Comparison of ENCODE assay signal across 23 mouse cellular contexts in genomic region chr6:37258662-37259061, GRCm38 (mm10). TPM values are rescaled to one million over a fixed set of nuclear protein-coding genes. Genes with fewer than 3 reads are reported as not detected.
DNase-seq lines count a peak whose midpoint lies in the region; ATAC-seq and TF ChIP-seq lines count a peak whose summit lies in the region.
"Had no signal": no experiment of that assay in that cellular context is flagged by ENCODE, and none has a peak within 500 bp of the region (broad histone marks: within the 10 kb centered on the region; RNA-seq: fewer than 3 reads in every experiment).

No protein-coding gene starts in this region.

- DNase-seq in liver, postnatal 0 days = no peak
- DNase-seq in liver = no peak
- DNase-seq in spleen, adult 2 months (ENCODE audit: low read depth in 1 of 2, low spot score in 2 of 2) = no peak
- DNase-seq in spleen, postnatal 4 days (ENCODE audit: low spot score in 2 of 2) = no peak
- no peak for DNase-seq in cerebellum, adult 18-20 months
- DNase-seq: adrenal gland, adult 8-10 months; adrenal gland, postnatal 14 days; adrenal gland, postnatal 36 days; cerebellum, adult 11 months; cerebellum, adult 2 months; cerebellum, adult 9-10 months; cerebellum, postnatal 10 days; cerebellum, postnatal 25 days; forebrain, postnatal 0 days had no signal

- H3K27me3 ChIP-seq in liver, postnatal 0 days (ENCODE audit: insufficient read depth, low read length) = no peaks in the 10 kb centered on the region
- no peaks in the 10 kb centered on the region for H3K27me3 ChIP-seq in spleen, adult 2 months (ENCODE audit: control insufficient read depth, insufficient read depth, low read length)
- H3K27me3 ChIP-seq: embryonic facial prominence, embryonic 12.5 days; forebrain, embryonic 13.5 days; forebrain, embryonic 15.5 days; Patski had no signal

- H3K27ac ChIP-seq in liver, postnatal 0 days (ENCODE audit: low read depth) = no peak overlapping the region
- H3K27ac ChIP-seq in spleen, adult 2 months (ENCODE audit: insufficient read depth, low read length) = peak overlapping the region; percentile 30; the same call in 1 of the 2 replicates
- H3K27ac ChIP-seq: embryonic facial prominence, embryonic 10.5 days; embryonic facial prominence, embryonic 12.5 days; forebrain, embryonic 13.5 days; forebrain, embryonic 15.5 days had no signal

- no peak overlapping the region for H3K4me2 ChIP-seq in liver, postnatal 0 days (ENCODE audit: low read depth, low read length)
- H3K4me2 ChIP-seq: embryonic facial prominence, embryonic 12.5 days; forebrain, embryonic 13.5 days; forebrain, embryonic 15.5 days had no signal

- no peaks in the 10 kb centered on the region for H3K9me3 ChIP-seq in liver, postnatal 0 days (ENCODE audit: low read length)
- H3K9me3 ChIP-seq: embryonic facial prominence, embryonic 12.5 days; forebrain, embryonic 13.5 days; forebrain, embryonic 15.5 days had no signal

- 71% methylated on average over 7 of the region's 7 CpGs for WGBS in liver, postnatal 0 days (ENCODE audit: insufficient replicate concordance)
- WGBS in spleen, adult 2 months = 77% methylated on average over 7 of the region's 7 CpGs

- H3K9ac ChIP-seq in liver, postnatal 0 days (replicated peaks) = no peak overlapping the region
- H3K9ac ChIP-seq: embryonic facial prominence, embryonic 12.5 days; forebrain, embryonic 13.5 days; forebrain, embryonic 15.5 days; forebrain, postnatal 0 days had no signal

- no peak for TF ChIP-seq EP300 in liver, postnatal 0 days (IDR thresholded peaks at IDR 0.05; ENCODE audit: low read depth)

- H3K4me1 ChIP-seq in liver, postnatal 0 days (ENCODE audit: insufficient read depth) = no peaks in the 10 kb centered on the region
- H3K4me1 ChIP-seq in spleen, adult 2 months (ENCODE audit: control insufficient read depth, insufficient read depth, insufficient read length) = no peaks in the 10 kb centered on the region
- H3K4me1 ChIP-seq: forebrain, embryonic 13.5 days; forebrain, embryonic 15.5 days had no signal

- TF ChIP-seq POLR2A in spleen, adult 2 months (IDR thresholded peaks at IDR 0.05; ENCODE audit: low read depth, low read length) = no peak

- TF ChIP-seq CTCF in liver, postnatal 0 days (IDR thresholded peaks at IDR 0.05; ENCODE audit: low read depth) = no peak
- TF ChIP-seq CTCF in spleen, adult 2 months (IDR thresholded peaks at IDR 0.05; ENCODE audit: extremely low read depth, insufficient read depth, insufficient read length, insufficient replicate concordance) = no peak

- 0 out of 2 replicates have a peak, but pooled peaks have one; percentile 23 for ATAC-seq in liver, postnatal 0 days
- ATAC-seq in granulocyte monocyte progenitor cell, adult 5-6 weeks (replicated peaks; ENCODE audit: poor library complexity, severe bottlenecking) = 0 out of 2 replicates have a peak, but pooled peaks have one; percentile 23
- ATAC-seq: activated CD4-positive, CD25-positive, alpha-beta regulatory T cell, adult 4 months; forebrain, embryonic 13.5 days; forebrain, embryonic 15.5 days; forebrain, postnatal 0 days; Patski had no signal

- H3K4me3 ChIP-seq in liver, postnatal 0 days (ENCODE audit: low read depth, low read length) = no peak overlapping the region
- H3K4me3 ChIP-seq in spleen, adult 2 months (ENCODE audit: extremely low read depth, insufficient read depth, insufficient read length) = no peak overlapping the region
- H3K4me3 ChIP-seq: embryonic facial prominence, embryonic 10.5 days; embryonic facial prominence, embryonic 12.5 days; forebrain, embryonic 13.5 days; forebrain, embryonic 15.5 days had no signal

- no peaks in the 10 kb centered on the region for H3K36me3 ChIP-seq in liver, postnatal 0 days (replicated peaks; ENCODE audit: insufficient read depth, low read length)
- no peaks in the 10 kb centered on the region for H3K36me3 ChIP-seq in spleen, adult 2 months (ENCODE audit: control insufficient read depth, insufficient read depth, low read length)
- H3K36me3 ChIP-seq: embryonic facial prominence, embryonic 10.5 days; embryonic facial prominence, embryonic 12.5 days; forebrain, embryonic 15.5 days had no signal

RNA-seq across cellular contexts. Expression of gene Dgki, which starts 41.3 kb away (rescaled TPM):
- 0.34 and 0.56 TPM in 2 replicates for polyA plus RNA-seq in liver, postnatal 0 days (2015; fragmentation: Nextera tagmentation; extraction: Ambion mirVana)
- polyA plus RNA-seq in spleen, adult 2 months (2012; rRNA removed) = 0.39 and 0.70 TPM in 2 replicates
- not detected in 2 replicates for total RNA-seq in granulocyte monocyte progenitor cell, adult 5-6 weeks (2014; fragmentation: Nextera tagmentation)
- total RNA-seq in granulocyte monocyte progenitor cell, adult 5-6 weeks (2017) = not detected in 2 replicates
- total RNA-seq: MEL had no signal
- polyA plus RNA-seq: C2C12 had no signal
